Mouse (Mus musculus) heart, adult 2 months (tissue): ENCODE results near the gene Pakap.

ENCODE experiments used
- CTCF ChIP-seq: fragments of 200-600 bp; IDR thresholded peaks from 2 replicates; pipeline ENCODE4 v1.8.1; 2022; ENCODE audit warnings: antibody characterized with exemption, mild to moderate bottlenecking, moderate library complexity
- POLR2A ChIP-seq: fragments of 200-500 bp; IDR thresholded peaks from 2 replicates; pipeline ENCODE4 v1.6.1; 2011; ENCODE audit warnings: mild to moderate bottlenecking, low read depth, low read length, control low read depth; ENCODE audit not compliant: insufficient read depth

- TF ChIP-seq CTCF (no peak), POLR2A (no peak)
Observed at GRCm38 (mm10) chr4:57735426-57735825, 167.4 kb downstream of the Pakap start.
